Mouse (Mus musculus): ENCODE measurements around the gene Nup205. TPM values are rescaled to one million over a fixed set of nuclear protein-coding genes. Genes with fewer than 3 reads are reported as not detected.

Gene Nup205
- total RNA-seq, 2 experiments from 2014 or later: 13.6 to 17.6 TPM

- ATAC-seq (replicated peaks; ENCODE audit: low FRiP score, poor library complexity, severe bottlenecking): no peak
Observed at GRCm38 (mm10) chr6:35273391-35274082, 96.3 kb downstream of the Nup205 start.

DNA sequence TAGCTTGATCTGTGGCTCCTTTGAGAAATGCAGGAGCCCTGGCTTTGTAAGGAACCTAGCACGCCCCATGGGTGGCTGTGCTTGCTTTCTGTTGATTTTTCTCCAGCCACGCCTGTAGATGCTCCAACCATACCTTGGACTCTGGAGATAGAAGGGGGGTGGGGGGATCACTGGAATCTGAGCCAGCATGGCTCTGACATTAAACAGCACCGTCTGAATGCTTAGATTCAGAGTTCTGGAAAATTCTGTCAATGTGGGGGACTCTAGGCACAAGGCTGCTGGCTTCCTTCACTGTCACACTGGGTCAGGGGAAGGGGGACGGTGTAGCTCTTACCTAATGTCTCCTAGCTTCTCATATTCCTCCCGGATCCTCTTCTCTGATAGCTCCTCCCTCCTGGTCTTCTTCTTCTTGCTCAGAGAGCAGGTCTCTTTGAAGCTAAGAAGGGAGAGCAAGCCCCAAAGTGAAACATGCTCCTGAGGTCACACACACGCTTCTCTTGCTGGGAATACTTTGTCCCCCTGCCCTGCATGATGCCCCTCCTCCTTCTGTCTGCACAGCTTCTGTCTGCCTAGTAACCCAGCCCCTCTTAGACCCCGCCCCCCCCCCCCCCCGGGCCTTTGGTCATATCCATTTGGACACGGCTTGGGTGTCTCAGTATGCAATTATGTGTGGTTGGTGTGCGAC lies 100.8 kb downstream of the Nup205 start:
- no peak for ATAC-seq (replicated peaks; ENCODE audit: low FRiP score, poor library complexity, severe bottlenecking)

GRCm38 (mm10) chr6:35279306-35279705 lies 102.1 kb downstream of the Nup205 start:
- no peak for ATAC-seq (replicated peaks; ENCODE audit: low FRiP score, poor library complexity, severe bottlenecking)

DNA sequence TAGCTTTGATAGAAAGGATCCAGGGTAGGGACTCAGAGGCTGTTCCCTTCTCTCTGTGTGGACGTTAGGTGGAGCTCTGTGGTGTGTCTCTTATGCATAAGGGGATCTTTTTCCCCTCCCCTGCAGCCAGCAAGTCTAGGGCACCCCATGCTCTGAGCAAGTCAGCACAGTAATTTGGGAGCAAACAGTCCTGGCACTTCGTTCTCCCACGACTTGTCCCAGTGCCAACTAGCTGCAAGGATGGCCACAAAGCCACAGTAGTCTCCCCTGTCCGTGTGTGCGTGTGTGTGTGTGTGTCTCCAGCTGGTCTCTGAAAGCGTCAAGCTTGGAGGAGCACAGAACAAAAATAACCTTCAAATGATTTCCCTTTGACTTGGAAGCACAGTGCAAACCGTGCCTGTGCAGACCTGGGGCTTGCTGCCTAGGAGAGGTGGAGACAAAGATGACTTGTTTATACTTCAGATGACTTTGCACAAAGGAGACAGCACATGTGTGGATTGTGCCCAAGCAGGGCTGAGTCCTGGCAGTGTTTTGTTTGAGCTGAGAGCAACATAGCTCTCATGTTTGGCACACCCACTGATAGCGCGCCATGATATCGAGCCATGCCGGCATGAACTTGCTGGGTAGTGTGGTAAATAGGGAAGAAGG lies 111.0 kb downstream of the Nup205 start:
- 0 out of 2 replicates have a peak, but pooled peaks have one; percentile 15 for ATAC-seq (replicated peaks; ENCODE audit: low FRiP score, poor library complexity, severe bottlenecking)

GRCm38 (mm10) chr6:35288920-35289319 lies 111.7 kb downstream of the Nup205 start:
- no peak for ATAC-seq (replicated peaks; ENCODE audit: low FRiP score, poor library complexity, severe bottlenecking)

DNA sequence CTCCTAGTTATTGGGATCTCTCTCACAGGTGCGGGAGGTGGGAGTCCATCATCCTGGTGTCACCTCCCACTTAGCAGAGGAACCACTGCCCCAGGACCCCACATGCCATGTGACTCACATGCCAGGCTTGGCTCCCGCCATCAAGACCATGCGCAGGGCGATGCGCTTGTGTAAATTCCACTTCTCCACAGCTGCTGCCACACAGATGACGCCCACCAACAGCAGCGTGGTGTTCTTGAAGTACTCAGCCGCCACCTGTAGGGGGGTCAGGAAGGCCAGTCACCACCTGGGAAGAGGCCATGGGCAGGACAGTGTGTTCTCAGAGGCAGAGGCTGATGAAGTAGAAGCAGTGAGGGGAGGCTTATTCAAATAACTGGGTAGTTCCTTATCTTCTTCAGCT lies 112.5 kb downstream of the Nup205 start:
- no peak for ATAC-seq (replicated peaks; ENCODE audit: low FRiP score, poor library complexity, severe bottlenecking)

DNA sequence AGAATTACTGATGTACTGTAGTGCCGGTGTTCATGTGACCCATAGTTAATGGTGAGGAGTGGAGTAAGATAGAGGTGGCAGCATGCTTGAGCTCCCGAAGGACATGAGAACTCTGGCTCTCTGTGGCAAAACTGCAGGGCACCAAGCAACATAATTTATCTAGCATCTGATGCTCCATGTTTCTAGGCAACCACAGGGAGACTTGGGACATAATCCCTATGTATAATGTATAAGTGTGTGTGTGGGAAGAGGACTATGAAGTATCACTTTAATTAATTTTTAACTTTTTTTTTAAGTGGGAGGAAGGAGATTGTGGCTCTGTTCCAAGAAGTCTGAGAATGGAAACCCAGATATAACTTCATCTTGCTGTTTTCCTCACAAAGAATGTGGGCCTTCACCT lies 117.7 kb downstream of the Nup205 start:
- ATAC-seq (replicated peaks; ENCODE audit: low FRiP score, poor library complexity, severe bottlenecking): no peak

DNA sequence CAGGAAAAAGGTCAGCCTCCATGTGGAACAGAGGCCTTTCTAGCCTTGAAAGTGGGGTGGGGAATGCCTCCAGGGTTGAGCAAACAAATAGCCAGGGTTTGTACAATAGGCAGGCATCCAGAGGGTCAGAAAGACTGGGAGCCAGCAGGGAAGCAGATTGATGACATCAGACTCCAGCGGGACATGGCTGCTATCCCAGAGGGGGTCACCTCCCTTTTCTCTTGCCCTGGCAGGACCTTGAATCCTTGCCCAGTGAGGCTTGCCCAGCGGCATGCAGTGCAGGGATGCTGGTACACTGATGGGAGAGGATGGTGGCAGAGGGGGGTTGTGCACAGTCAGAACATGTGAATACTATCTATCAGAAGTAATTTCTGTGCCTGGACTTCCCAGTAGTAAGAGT lies 119.8 kb downstream of the Nup205 start:
- no peak for ATAC-seq (replicated peaks; ENCODE audit: low FRiP score, poor library complexity, severe bottlenecking)

Other genes starting within 250 kb of the Nup205 start
- gene Slc23a4, start 189.0 kb upstream of the Nup205 start, total RNA-seq (2015; ENCODE audit: low replicate concordance): not detected in 2 replicates
- gene Slc23a4, start 189.0 kb upstream of the Nup205 start, total RNA-seq (2017; ENCODE audit: low replicate concordance): 0.26 TPM in 1 of 2 replicates, not detected in the other
- 55.8 and 71.1 TPM in 2 replicates for gene Cnot4, start 43.7 kb upstream of the Nup205 start, total RNA-seq (2015; ENCODE audit: low replicate concordance)
- gene Cnot4, start 43.7 kb upstream of the Nup205 start, total RNA-seq (2017; ENCODE audit: low replicate concordance): 36.7 and 42.4 TPM in 2 replicates
- not detected in 2 replicates for gene Slc13a4, start 130.7 kb downstream of the Nup205 start, total RNA-seq (2015; ENCODE audit: low replicate concordance)
- gene Slc13a4, start 130.7 kb downstream of the Nup205 start, total RNA-seq (2017; ENCODE audit: low replicate concordance): not detected in 2 replicates
- gene Fam180a, start 148.7 kb downstream of the Nup205 start, total RNA-seq (2015; ENCODE audit: low replicate concordance): not detected in 2 replicates
- gene Fam180a, start 148.7 kb downstream of the Nup205 start, total RNA-seq (2017; ENCODE audit: low replicate concordance): not detected in 2 replicates